Mouse (Mus musculus): ENCODE data around the gene Rhcg. TPM values are rescaled to one million over a fixed set of nuclear protein-coding genes. Genes with fewer than 3 reads are reported as not detected.

Gene Rhcg
- total RNA-seq, 2 experiments from 2014 or later: not detected

DNA sequence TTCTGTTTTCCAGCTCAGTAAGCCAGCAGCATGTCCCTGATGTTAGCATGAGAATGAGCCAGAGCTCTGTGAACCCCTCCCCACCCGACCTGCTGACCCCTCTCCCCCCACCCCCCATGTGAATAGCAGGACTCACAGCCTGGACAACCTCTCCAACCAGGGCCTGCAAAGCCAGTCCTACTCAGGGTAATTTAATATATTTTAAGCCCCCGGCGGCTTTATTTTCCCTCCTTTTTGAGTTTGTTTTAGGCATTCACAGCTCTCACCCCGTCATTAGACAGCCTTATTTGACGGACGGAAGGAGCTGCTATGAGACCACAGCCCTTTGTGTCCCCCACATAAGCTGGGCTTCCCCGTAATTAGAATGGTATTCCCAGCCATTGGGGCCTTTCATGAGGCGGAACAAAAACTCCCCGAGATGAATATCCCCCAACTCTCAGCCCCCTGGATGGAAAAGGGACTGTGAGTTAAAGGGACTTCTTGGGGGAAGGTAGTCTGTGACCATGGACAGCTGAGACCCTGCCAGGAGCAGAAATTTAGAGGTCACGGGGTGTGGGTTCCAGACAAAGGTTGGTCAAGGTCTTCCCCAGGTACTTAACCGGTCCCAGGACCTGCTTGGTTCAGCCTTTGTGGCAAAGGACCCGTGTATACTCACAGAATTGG, 68.4 kb downstream of the Rhcg start:
- DNase-seq: no peak

DNA sequence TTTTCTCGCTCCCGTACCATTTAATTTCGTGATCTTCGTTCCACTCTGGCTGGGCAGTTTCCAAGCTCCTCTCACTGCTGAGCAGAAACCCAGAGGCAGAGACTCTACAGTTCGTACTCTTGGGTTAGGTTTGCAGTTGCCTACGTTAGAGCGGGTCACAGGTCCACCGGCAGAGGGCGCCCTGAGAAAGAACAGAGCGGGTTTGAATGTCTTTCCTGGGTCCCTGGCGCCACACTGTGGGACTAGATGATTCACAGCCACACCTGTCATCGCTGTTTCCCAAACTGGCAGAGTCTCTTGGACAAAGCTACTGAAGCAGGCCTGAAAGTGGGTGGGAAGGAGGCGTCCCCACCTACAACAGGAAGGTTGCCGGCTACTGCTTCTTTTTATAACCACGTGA, 70.4 kb downstream of the Rhcg start:
- DNase-seq: peak; percentile 84

DNA sequence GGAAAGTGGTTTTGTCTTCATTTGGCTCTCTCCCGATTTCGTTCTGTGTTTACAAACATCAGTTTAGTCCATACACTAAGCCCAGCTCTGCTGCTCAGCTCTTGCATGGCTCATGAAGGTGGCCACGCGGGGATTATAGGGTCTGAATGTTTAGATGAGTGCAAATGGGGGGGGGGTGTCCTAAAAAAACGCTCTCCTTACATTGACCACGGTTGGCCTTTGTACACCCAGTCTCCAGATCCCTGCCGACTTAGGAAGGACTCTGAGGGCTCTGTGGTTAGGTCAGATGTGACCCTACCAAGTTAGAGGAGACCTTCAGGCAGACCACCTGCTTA, 72.4 kb downstream of the Rhcg start:
- DNase-seq: no peak

DNA sequence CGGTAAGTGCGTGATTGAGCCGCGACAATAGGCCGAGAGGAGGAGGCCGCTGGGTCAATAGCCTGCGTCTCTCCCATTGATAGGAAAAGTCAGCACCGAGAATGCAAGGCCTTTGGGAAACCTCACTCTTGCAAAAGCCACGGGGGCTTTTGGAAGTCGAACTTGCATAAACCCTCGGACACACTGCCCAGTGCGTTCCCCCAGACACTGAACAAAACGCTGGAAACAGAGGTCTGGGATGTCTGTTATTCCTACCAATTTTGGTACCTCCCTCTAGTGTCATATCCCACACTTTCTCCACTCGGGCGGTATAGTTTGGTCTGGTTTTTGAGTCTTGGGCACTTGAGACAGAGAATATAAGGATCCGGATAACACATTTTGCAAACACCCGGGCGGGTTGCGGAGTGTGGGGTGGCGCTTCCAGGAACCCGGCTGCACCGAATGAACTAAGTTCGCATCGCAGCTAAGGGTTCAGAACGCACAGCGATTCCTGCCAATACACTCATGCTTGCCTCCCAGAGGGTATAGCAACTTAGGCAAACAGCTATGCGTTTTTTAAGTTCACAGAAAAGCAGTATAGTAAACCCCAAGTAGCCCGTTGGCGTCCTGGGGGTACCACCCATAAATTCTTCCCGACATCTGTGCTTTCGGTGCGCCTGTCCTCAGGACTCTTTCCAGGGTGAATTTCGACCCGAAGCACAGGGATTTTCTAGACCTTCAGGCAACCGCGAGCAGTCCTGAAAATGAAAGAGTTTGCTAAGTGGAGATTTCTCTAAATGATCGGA, 73.0 kb downstream of the Rhcg start:
- no peak for DNase-seq

Other genes starting within 250 kb of the Rhcg start
- gene Rlbp1, start 230.6 kb downstream of the Rhcg start, total RNA-seq (2021): not detected
- gene Fanci, start 225.7 kb downstream of the Rhcg start, total RNA-seq (2021): 1 to 10 TPM; 1.4 to 1.5 TPM
- gene Polg, start 151.3 kb downstream of the Rhcg start, total RNA-seq (2021): 10 to 100 TPM; 36.6 to 44.9 TPM
- 1 to 10 TPM; 1.3 to 2.1 TPM for gene Ticrr, start 42.5 kb upstream of the Rhcg start, total RNA-seq (2021)
- gene Kif7, start 98.1 kb upstream of the Rhcg start, total RNA-seq (2021): 1 to 10 TPM; 2.7 to 3.6 TPM
- gene Plin1, start 115.2 kb upstream of the Rhcg start, total RNA-seq (2021): 10 to 100 TPM; 13.8 to 14.5 TPM
- gene Pex11a, start 125.5 kb upstream of the Rhcg start, total RNA-seq (2021): 1 to 10 TPM; 3.9 to 4.2 TPM
- gene Wdr93, start 125.5 kb upstream of the Rhcg start, total RNA-seq (2021): under 1 TPM in 1 of 2 experiments, not detected in 1; 0.11 TPM
- gene Mesp1, start 176.1 kb upstream of the Rhcg start, total RNA-seq (2021): not detected
- under 1 TPM in 1 of 2 experiments, not detected in 1; 0.19 TPM for gene Mesp2, start 193.1 kb upstream of the Rhcg start, total RNA-seq (2021)
- gene Anpep, start 243.4 kb upstream of the Rhcg start, total RNA-seq (2021): 10 to 100 TPM; 11.8 to 22.7 TPM